Mouse (Mus musculus) stomach, embryonic 14.5 days (tissue): ENCODE data around the gene Bcl11b. TPM values are rescaled to one million over a fixed set of nuclear protein-coding genes. Genes with fewer than 3 reads are reported as not detected.

ENCODE experiments used
- ATAC-seq: fragments of 200-750 bp; cut with Nextera tagmentation; 2 replicates; pipeline ENCODE4 v1.8.0; 2017; ENCODE audit warnings: low read depth, moderate TSS enrichment; ENCODE audit not compliant: insufficient number of reproducible peaks, insufficient read depth, low FRiP score
- H3K27ac ChIP-seq: fragments of 300-500 bp; sonication (generic); 2 replicates; pipeline ENCODE4 v1.5.1; 2014; ENCODE audit warnings: mild to moderate bottlenecking, low read length, moderate library complexity, mixed read lengths
- H3K27me3 ChIP-seq: fragments of 300-500 bp; sonication (generic); 2 replicates; pipeline ENCODE4 v1.6.1; 2014; ENCODE audit warnings: low read length, control low read depth, mixed read lengths; ENCODE audit not compliant: control insufficient read depth, insufficient read depth
- H3K36me3 ChIP-seq: fragments of 300-500 bp; sonication (generic); 2 replicates; pipeline ENCODE4 v1.6.1; 2014; ENCODE audit warnings: mild to moderate bottlenecking, control low read depth, low read length, moderate library complexity, mixed read lengths; ENCODE audit not compliant: control insufficient read depth, insufficient read depth
- H3K4me1 ChIP-seq: fragments of 300-500 bp; sonication (generic); 2 replicates; pipeline ENCODE4 v1.6.1; 2014; ENCODE audit warnings: low read length, control low read depth, mixed read lengths; ENCODE audit not compliant: control insufficient read depth, insufficient read depth
- H3K4me2 ChIP-seq: fragments of 300-500 bp; sonication (generic); replicated peaks from 2 replicates; pipeline ENCODE4 v1.6.1; 2014; ENCODE audit warnings: low read depth, low read length, control low read depth
- H3K4me3 ChIP-seq: fragments of 300-500 bp; sonication (generic); 2 replicates; pipeline ENCODE4 v1.5.1; 2014; ENCODE audit warnings: low read depth, low read length, control low read depth
- H3K9ac ChIP-seq: fragments of 300-500 bp; sonication (generic); replicated peaks from 2 replicates; pipeline ENCODE4 v1.6.1; 2014; ENCODE audit warnings: low read depth, mild to moderate bottlenecking, control low read depth, low read length, moderate library complexity, mixed read lengths
- H3K9me3 ChIP-seq: fragments of 300-500 bp; sonication (generic); 2 replicates; pipeline ENCODE4 v1.6.1; 2016; ENCODE audit warnings: low read depth, low read length, control low read depth; ENCODE audit not compliant: control insufficient read depth
- WGBS: fragments of 180-500 bp; shearing (Covaris S2); extraction: QIAGEN DNeasy Blood & Tissue Kit; methylation state at CpG from one replicate; pipeline ENCODE4 v1.1.7; 2014; 5-methylcytosine and 5-hydroxymethylcytosine counted together
- polyA plus RNA-seq: library from polyadenylated mRNA; unstranded; fragments of >200 nt; fragmentation: Nextera tagmentation; extraction: Ambion mirVana; gene quantifications from 2 replicates; pipeline ENCODE4 v1.2.1, GENCODE M21; 2014

Gene Bcl11b
- polyA plus RNA-seq, 1 experiment from 2014 or later, result 6.0 TPM

- no peak for ATAC-seq
- Histone ChIP-seq H3K4me1 (peaks cover 17% of the 10 kb centered on the region; the same call in 1 of the 2 replicates), H3K9ac (peak overlapping the region; percentile 62; the same call in 1 of the 2 replicates), H3K9me3 (no peaks in the 10 kb centered on the region), H3K27ac (no peak overlapping the region), H3K36me3 (no peaks in the 10 kb centered on the region), H3K27me3 (no peaks in the 10 kb centered on the region), H3K4me2 (peak overlapping the region; percentile 93), H3K4me3 (peak overlapping the region; percentile 80)
- 4% methylated on average over 37 of the region's 37 CpGs for WGBS
Measured at GRCm38 (mm10) chr12:108001652-108002340, 1.6 kb downstream of the Bcl11b start.

DNA sequence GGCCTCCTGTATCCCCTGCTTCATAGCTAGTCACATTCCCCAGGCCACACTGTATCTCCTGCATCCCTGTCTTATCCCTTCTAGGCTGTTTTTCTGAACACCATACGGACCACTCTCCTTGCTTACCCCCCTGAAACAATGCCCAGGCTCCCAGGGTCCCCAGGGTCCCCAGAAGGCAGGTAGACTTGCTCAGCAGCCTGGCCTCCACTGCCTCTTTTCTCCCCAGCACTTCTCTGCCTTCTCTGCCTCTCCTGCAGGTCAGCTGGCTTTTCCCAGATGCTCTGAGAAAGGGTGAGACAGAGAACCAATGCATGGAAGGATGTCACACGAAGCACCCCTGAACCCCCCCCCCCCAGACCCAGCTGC lies 2.7 kb downstream of the Bcl11b start:
- H3K36me3 ChIP-seq, result no peaks in the 10 kb centered on the region
- H3K4me3 ChIP-seq, result no peak overlapping the region
- H3K27me3 ChIP-seq, result no peaks in the 10 kb centered on the region
- no peak overlapping the region; the same call in 1 of the 2 replicates for H3K4me2 ChIP-seq
- H3K9me3 ChIP-seq, result no peaks in the 10 kb centered on the region
- 42% methylated on average over 2 of the region's 2 CpGs for WGBS
- no peak overlapping the region for H3K27ac ChIP-seq
- peaks cover 15% of the 10 kb centered on the region; the same call in 1 of the 2 replicates for H3K4me1 ChIP-seq
- ATAC-seq, result no peak
- H3K9ac ChIP-seq, result no peak overlapping the region

GRCm38 (mm10) chr12:107999751-108000714 lies 3.4 kb downstream of the Bcl11b start:
- no peak for ATAC-seq
- no peaks in the 10 kb centered on the region for H3K9me3 ChIP-seq
- H3K27ac ChIP-seq, result no peak overlapping the region
- 70% methylated on average over 15 of the region's 15 CpGs for WGBS
- no peaks in the 10 kb centered on the region for H3K27me3 ChIP-seq
- no peak overlapping the region; the same call in 1 of the 2 replicates for H3K4me2 ChIP-seq
- no peak overlapping the region for H3K4me3 ChIP-seq
- H3K9ac ChIP-seq, result no peak overlapping the region
- peaks cover 8% of the 10 kb centered on the region; the same call in 1 of the 2 replicates for H3K4me1 ChIP-seq
- no peaks in the 10 kb centered on the region for H3K36me3 ChIP-seq

GRCm38 (mm10) chr12:107998746-107999145 lies 4.7 kb downstream of the Bcl11b start:
- Histone ChIP-seq H3K4me2 (peak overlapping the region; percentile 25), H3K9ac (no peak overlapping the region), H3K4me1 (no peaks in the 10 kb centered on the region), H3K27ac (no peak overlapping the region), H3K36me3 (no peaks in the 10 kb centered on the region), H3K9me3 (no peaks in the 10 kb centered on the region), H3K4me3 (no peak overlapping the region), H3K27me3 (no peaks in the 10 kb centered on the region)
- no peak; the same call in 1 of the 2 replicates for ATAC-seq
- WGBS, result under 1% methylated on average over 20 of the region's 20 CpGs

DNA sequence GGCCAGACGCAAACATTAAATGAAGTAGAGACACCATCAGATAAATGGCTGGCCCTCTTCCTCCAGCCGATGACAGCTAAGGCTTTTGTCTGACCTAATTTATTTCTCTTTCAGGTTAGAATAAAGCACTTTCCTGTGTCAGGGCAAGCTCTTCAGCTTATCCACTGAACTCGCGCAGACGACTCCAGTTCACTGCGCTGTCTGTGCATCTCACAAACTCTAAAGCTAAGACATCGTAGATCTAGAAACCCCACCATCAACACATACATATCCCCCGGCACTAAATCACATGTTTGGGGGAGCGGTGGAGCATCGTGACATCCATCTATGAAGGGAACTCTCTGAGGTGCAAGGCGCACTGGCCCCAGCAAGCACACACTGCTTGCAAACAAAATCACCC lies 5.5 kb downstream of the Bcl11b start:
- H3K4me1 ChIP-seq, result no peaks in the 10 kb centered on the region
- 48% methylated on average over 11 of the region's 11 CpGs for WGBS
- no peaks in the 10 kb centered on the region for H3K27me3 ChIP-seq
- no peak overlapping the region for H3K27ac ChIP-seq
- no peak overlapping the region for H3K9ac ChIP-seq
- H3K9me3 ChIP-seq, result no peaks in the 10 kb centered on the region
- ATAC-seq, result no peak
- H3K4me2 ChIP-seq, result 0 out of 2 replicates have a peak overlapping the region, but pooled peaks have one; percentile 25
- no peaks in the 10 kb centered on the region for H3K36me3 ChIP-seq
- no peak overlapping the region for H3K4me3 ChIP-seq

DNA sequence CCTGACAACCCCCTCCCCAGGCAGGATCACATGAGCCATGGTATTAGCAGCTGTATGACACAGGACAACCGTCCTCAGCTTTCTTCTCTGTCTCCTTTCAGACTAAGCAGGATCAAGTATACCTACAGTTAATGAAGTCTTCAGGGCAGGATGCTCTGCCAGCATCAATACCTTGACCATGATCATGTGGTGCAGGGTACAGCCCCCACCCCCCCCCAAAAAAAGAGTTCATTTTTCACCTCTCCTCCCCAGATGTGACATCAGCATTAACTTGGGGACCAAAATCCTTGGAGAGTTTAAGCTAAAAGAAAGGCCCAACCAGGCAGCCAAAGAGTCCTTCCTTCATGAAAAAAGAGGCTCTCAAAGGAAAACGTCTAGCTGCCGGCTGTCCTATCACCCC lies 6.2 kb downstream of the Bcl11b start:
- ATAC-seq, result no peak
- H3K27me3 ChIP-seq, result no peaks in the 10 kb centered on the region
- no peaks in the 10 kb centered on the region for H3K9me3 ChIP-seq
- H3K4me2 ChIP-seq, result no peak overlapping the region
- WGBS, result 38% methylated on average over 3 of the region's 3 CpGs
- H3K4me3 ChIP-seq, result no peak overlapping the region
- no peaks in the 10 kb centered on the region for H3K36me3 ChIP-seq
- no peaks in the 10 kb centered on the region for H3K4me1 ChIP-seq
- H3K27ac ChIP-seq, result no peak overlapping the region
- no peak overlapping the region for H3K9ac ChIP-seq

DNA sequence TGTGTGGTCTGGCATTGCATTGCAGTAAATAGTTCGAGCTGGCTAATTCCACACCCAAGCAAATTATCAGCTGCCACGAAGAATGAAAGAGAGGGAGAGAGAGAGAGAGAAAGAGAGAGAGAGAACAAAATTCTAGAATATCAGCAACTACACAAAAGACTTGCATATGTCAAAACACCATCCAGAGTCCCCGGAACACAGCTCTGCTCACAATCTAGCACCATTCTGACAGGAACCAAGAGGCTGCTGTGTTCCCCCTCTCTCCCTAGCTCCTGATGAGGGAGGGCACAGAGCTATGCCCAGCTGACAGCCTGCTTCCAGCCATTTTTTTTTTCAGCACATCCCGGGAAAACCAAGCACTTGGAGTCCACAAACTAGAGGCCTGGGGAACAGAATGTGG lies 6.6 kb downstream of the Bcl11b start:
- no peak overlapping the region for H3K4me3 ChIP-seq
- H3K27ac ChIP-seq, result no peak overlapping the region
- H3K9me3 ChIP-seq, result no peaks in the 10 kb centered on the region
- H3K36me3 ChIP-seq, result no peaks in the 10 kb centered on the region
- no peaks in the 10 kb centered on the region for H3K4me1 ChIP-seq
- ATAC-seq, result no peak
- 45% methylated on average over 4 of the region's 4 CpGs for WGBS
- no peaks in the 10 kb centered on the region for H3K27me3 ChIP-seq
- H3K4me2 ChIP-seq, result no peak overlapping the region
- no peak overlapping the region for H3K9ac ChIP-seq

DNA sequence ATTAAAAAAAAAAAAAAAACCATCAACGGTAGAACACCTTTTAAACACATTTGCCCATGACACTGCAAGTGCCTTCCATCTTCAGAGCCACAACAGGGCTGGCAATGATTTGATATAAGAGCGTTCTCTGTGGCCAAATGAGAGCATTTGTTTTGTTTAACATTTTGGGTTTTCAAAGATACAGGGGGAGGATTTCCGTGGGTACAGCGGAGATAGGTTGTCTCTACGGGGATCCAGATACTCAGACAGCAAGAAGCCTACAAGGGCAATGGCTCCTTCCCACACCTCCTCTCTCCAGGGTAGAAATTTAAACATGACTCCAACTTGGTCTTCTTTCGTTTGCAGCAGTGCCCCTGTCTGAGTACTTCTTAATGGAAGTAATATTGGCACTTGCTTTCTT lies 7.2 kb downstream of the Bcl11b start:
- Histone ChIP-seq H3K4me3 (no peak overlapping the region), H3K4me2 (no peak overlapping the region), H3K9me3 (no peaks in the 10 kb centered on the region), H3K4me1 (no peaks in the 10 kb centered on the region), H3K27me3 (no peaks in the 10 kb centered on the region), H3K9ac (no peak overlapping the region), H3K36me3 (no peaks in the 10 kb centered on the region), H3K27ac (no peak overlapping the region)
- no peak for ATAC-seq
- WGBS, result 70% methylated on average over 6 of the region's 6 CpGs
